Mouse (Mus musculus) lung, embryonic 15.5 days (tissue): ENCODE results near the gene Sass6. TPM values are rescaled to one million over a fixed set of nuclear protein-coding genes. Genes with fewer than 3 reads are reported as not detected.
"Not testable (repeated sequence)": the region's sequence is repeated elsewhere in the genome, so short reads cannot be mapped to it uniquely, and the experiment has no call there.

ENCODE experiments used
- ATAC-seq: fragments of 200-750 bp; cut with Nextera tagmentation; 2 replicates; pipeline ENCODE4 v1.8.0; 2017; ENCODE audit warnings: moderate number of reproducible peaks, borderline replicate concordance; ENCODE audit not compliant: low FRiP score, low TSS enrichment; ENCODE audit errors: extremely low read depth
- H3K27ac ChIP-seq: fragments of 300-500 bp; sonication (generic); 2 replicates; pipeline ENCODE4 v1.5.1; 2015; ENCODE audit warnings: moderate library complexity, mild to moderate bottlenecking, inconsistent platforms
- H3K27me3 ChIP-seq: fragments of 300-500 bp; sonication (generic); 2 replicates; pipeline ENCODE4 v1.6.1; 2015; ENCODE audit warnings: inconsistent platforms
- H3K36me3 ChIP-seq: fragments of 300-500 bp; sonication (generic); 2 replicates; pipeline ENCODE4 v1.6.1; 2015; ENCODE audit warnings: inconsistent platforms
- H3K4me1 ChIP-seq: fragments of 300-500 bp; sonication (generic); 2 replicates; pipeline ENCODE4 v1.6.1; 2015; ENCODE audit warnings: inconsistent platforms
- H3K4me2 ChIP-seq: fragments of 300-500 bp; sonication (generic); 2 replicates; pipeline ENCODE4 v1.6.1; 2015; ENCODE audit warnings: inconsistent platforms, mild to moderate bottlenecking, moderate library complexity
- H3K4me3 ChIP-seq: fragments of 300-500 bp; sonication (generic); 2 replicates; pipeline ENCODE4 v1.5.1; 2015; ENCODE audit warnings: mild to moderate bottlenecking, inconsistent platforms
- H3K9ac ChIP-seq: fragments of 300-500 bp; sonication (generic); 2 replicates; pipeline ENCODE4 v1.6.1; 2015; ENCODE audit warnings: inconsistent platforms
- H3K9me3 ChIP-seq: fragments of 300-500 bp; sonication (generic); 2 replicates; pipeline ENCODE4 v1.6.1; 2016; ENCODE audit warnings: inconsistent platforms
- WGBS: fragments of 180-500 bp; shearing (Covaris S2); methylation state at CpG from one replicate; pipeline ENCODE4 v1.1.7; 2015; 5-methylcytosine and 5-hydroxymethylcytosine counted together
- polyA plus RNA-seq: library from polyadenylated mRNA; unstranded; fragments of >200 nt; fragmentation: Nextera tagmentation; extraction: Ambion mirVana; gene quantifications from 2 replicates; pipeline ENCODE4 v1.2.1, GENCODE M21; 2015

The Sass6 gene
- polyA plus RNA-seq = 24.5 and 26.0 TPM in 2 replicates

DNA sequence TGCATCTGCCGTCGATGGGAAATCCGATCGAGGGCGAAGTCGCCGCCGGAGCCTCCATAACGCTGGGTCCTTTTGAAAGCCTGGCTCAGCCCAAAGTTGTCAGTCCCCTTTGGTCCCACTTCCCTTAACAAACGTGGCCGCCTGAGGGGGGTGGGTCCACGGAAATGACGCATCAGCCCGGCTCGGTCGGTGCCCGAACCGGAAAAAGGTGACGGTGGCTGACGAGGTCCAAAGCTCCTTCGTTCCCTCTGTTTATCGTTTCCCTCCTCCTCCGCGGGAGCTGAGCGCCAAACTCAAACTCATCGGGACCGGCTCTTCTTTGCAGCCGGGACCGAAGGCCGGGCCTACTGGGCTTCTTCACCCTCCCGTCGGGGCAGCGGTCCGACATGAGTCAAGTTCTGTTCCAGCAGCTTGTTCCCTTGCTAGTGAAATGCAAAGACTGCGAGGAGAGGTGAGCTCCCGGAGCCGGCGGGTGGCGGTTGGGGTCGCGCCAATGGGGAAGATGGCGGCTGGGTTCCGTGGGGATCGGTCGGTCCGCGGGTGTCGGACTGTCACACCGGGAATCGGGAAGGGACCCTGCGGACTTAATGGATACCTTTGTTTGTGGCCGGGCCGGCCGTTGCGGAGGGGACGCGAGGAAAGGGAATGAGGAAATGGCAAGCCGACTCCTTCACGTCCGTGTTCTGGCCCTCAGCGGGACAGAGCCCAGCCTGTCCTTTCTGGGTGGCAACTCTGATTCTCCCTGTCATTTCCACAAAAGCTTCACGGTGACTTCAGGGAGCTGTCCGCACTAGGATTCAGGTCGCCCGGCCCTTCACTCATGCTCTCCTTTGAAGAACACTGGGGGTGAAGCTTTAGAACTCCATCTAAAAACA is at the start of gene Sass6:
Gene Sass6 (plus strand): TSS at position 255 of the 875 bp plus-strand sequence.
- Histone ChIP-seq H3K4me3 (peak within 1 kb of the TSS; percentile 98), H3K4me2 (peak within 1 kb of the TSS; percentile 65)
- under 1% methylated on average over 65 of the region's 65 CpGs for WGBS

DNA sequence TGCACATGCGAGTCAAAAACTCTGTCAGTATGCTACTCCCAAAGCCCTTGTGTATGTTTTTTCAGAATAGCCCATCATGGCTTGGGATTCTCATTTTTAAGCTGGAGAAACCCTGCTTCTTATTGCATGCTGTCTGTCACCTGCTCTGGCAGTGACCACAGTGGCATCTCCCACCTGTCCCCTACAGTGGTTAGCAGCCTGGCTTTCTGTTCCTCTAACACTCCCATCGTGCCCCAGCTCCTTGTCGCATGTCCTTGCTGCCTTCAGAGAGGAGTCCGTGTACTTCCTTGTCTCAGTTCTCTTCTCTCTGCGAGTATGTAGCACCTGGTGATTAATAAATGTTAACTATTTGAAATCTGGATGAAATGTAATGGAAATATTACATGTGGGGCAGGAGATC is 47.4 kb upstream of the Sass6 start:
- no peak for ATAC-seq
- no peaks in the 10 kb centered on the region for H3K27me3 ChIP-seq
- H3K4me1 ChIP-seq = no peaks in the 10 kb centered on the region
- no peak overlapping the region for H3K9ac ChIP-seq
- H3K9me3 ChIP-seq = no peaks in the 10 kb centered on the region
- WGBS = 80% methylated on average over 5 of the region's 5 CpGs
- H3K36me3 ChIP-seq = peaks cover 21% of the 10 kb centered on the region
- no peak overlapping the region for H3K4me3 ChIP-seq
- no peak overlapping the region for H3K27ac ChIP-seq
- no peak overlapping the region for H3K4me2 ChIP-seq

More for the DNA sequence above, at the start of gene Sass6:
- peaks cover 10% of the 10 kb centered on the region; the same call in 1 of the 2 replicates for H3K4me1 ChIP-seq
- no peaks in the 10 kb centered on the region for H3K9me3 ChIP-seq
- H3K27me3 ChIP-seq = no peaks in the 10 kb centered on the region
- H3K9ac ChIP-seq = peak within 1 kb of the TSS; percentile 84
- H3K27ac ChIP-seq = peak within 1 kb of the TSS; percentile 89
- ATAC-seq = peak; percentile 97
- peaks cover 19% of the 10 kb centered on the region for H3K36me3 ChIP-seq

DNA sequence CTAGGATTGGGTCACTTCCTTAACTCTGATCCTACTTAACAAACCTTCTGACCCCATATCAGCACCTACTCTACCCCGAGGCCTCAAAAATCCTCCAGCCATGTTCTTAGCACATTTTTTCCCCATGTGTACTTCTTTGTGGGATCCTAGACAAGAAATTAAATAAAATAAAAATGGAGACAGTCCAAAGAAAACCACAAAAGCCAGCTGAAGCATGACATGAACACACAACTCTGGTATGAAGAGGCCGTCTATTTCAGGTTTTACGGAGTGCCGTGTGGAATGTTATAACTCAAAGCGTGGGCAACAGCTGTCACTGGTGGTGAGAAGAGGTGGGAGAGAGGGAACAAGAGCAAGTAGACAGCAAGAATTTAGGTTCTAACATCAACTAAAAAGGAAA is 43.4 kb upstream of the Sass6 start:
- 86% methylated on average over 5 of the region's 5 CpGs for WGBS
- no peak overlapping the region for H3K4me2 ChIP-seq

DNA sequence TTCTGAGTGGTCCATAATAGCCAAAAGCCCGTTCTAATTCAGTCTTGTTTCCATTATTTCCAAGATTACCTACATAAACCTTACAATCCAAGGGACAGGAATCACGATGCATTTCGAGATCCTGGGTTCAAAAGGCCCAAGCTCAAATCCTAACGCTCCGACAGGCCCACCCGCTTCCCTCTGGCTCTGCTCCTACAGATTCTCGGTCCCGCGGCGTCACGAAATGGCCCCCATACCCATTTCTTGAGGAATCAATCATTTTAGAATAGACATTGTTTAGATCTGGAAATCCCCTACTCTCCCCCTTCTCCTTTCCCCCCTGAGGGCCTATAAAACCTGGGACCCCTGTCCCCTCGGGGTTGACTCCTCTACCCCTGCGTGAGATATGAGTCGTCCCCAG is 33.5 kb upstream of the Sass6 start:
- H3K4me2 ChIP-seq, ATAC-seq, H3K4me3 ChIP-seq, H3K9ac ChIP-seq, H3K4me1 ChIP-seq, H3K9me3 ChIP-seq, H3K27ac ChIP-seq, H3K27me3 ChIP-seq, H3K36me3 ChIP-seq: not testable (repeated sequence)
- 94% methylated on average over 14 of the region's 14 CpGs for WGBS

More for the DNA sequence above, 43.4 kb upstream of the Sass6 start:
- H3K4me3 ChIP-seq = no peak overlapping the region
- no peaks in the 10 kb centered on the region for H3K9me3 ChIP-seq
- no peak overlapping the region for H3K9ac ChIP-seq
- peaks cover 10% of the 10 kb centered on the region for H3K36me3 ChIP-seq
- H3K4me1 ChIP-seq = no peaks in the 10 kb centered on the region
- H3K27me3 ChIP-seq = no peaks in the 10 kb centered on the region
- ATAC-seq = no peak
- no peak overlapping the region for H3K27ac ChIP-seq

DNA sequence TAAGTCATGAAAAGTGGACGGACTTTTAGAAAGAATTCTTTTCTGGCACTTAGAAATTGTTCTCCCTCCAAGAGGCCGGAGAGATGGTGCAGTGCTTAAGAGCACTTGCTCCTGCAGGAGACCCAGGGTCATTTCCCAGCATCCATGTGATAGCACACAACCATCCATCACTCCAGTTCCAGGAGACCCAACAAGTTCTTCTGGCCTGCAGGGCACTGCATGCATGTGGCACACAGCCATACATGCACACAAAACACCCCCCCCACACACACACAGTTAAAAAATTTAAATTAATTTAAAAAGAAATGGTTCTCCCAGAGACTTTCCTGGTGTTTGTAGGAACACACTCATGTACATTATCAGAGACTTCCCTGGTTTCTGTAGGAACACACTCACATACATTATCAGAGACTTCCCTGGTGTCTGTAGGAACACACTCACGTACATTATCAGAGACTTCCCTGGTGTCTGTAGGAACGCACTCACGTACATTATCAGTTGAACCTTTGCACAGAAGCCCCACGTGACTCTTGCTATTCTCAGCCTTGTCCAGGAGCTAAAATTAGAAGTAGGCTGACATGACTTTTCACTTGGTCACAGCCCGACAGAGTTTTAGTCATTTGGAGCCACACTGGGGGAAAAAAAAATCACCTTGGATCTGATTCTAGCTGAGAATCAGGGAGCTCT is 32.2 kb upstream of the Sass6 start, which contains the start of gene Lrrc39:
Gene Lrrc39 (plus strand): TSS at position 566 of the 687 bp plus-strand sequence.
- Histone ChIP-seq H3K36me3 (no peaks in the 10 kb centered on the region), H3K4me1 (no peaks in the 10 kb centered on the region), H3K4me2 (0 out of 2 replicates have a peak within 1 kb of the TSS, but pooled peaks have one; percentile 12), H3K9me3 (no peaks in the 10 kb centered on the region), H3K9ac (no peak within 1 kb of the TSS), H3K27me3 (no peaks in the 10 kb centered on the region), H3K4me3 (no peak within 1 kb of the TSS), H3K27ac (no peak within 1 kb of the TSS)
- 38% methylated on average over 7 of the region's 7 CpGs for WGBS
- ATAC-seq = no peak

DNA sequence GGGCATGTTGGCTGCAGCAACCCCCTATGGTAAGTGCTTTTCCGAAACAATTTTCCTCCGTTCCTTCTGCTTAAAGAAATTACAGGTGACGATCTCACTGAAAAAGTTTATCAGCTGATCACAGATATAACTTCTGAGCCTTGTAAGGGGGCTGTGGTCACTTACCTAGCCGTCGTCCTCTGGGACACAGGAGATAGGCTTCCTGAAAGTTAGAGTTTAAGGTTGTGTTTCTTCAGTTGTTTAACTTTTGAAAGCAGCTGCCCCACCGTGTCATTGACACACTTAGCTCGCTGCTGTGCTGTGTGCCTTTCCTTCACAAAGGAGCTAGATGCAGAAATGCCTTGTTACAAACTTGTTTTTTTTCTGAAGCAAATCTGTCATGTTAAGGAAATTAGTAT is 31.7 kb upstream of the Sass6 start:
- Histone ChIP-seq H3K4me3 (no peak overlapping the region), H3K9me3 (no peaks in the 10 kb centered on the region), H3K9ac (no peak overlapping the region), H3K4me1 (no peaks in the 10 kb centered on the region), H3K27ac (no peak overlapping the region), H3K4me2 (0 out of 2 replicates have a peak overlapping the region, but pooled peaks have one; percentile 12), H3K27me3 (no peaks in the 10 kb centered on the region), H3K36me3 (no peaks in the 10 kb centered on the region)
- ATAC-seq = no peak
- 50% methylated on average over 7 of the region's 7 CpGs for WGBS

DNA sequence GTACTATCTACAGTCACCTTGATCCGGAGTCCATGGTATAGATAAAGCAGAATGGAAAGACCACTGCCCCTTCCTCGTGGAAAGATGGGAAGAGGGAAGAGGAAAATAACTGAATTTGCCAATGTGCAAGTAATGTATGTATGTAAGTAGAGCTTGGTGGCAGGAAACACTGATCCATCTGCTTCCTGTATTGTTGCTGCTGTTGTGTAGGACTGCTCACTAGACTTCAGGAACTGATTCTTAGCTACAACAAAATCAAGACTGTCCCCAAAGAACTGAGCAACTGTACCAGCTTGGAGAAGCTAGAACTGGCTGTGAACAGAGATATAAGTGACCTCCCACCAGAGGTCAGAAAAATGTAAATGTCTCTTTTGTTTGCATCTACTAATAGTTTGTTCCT is 24.2 kb upstream of the Sass6 start:
- no peaks in the 10 kb centered on the region for H3K9me3 ChIP-seq
- H3K4me3 ChIP-seq = no peak overlapping the region
- 48% methylated on average over 2 of the region's 2 CpGs for WGBS
- no peak overlapping the region for H3K4me2 ChIP-seq
- H3K27me3 ChIP-seq = no peaks in the 10 kb centered on the region
- H3K36me3 ChIP-seq = no peaks in the 10 kb centered on the region
- H3K9ac ChIP-seq = no peak overlapping the region
- H3K27ac ChIP-seq = no peak overlapping the region
- ATAC-seq = no peak
- no peaks in the 10 kb centered on the region for H3K4me1 ChIP-seq

DNA sequence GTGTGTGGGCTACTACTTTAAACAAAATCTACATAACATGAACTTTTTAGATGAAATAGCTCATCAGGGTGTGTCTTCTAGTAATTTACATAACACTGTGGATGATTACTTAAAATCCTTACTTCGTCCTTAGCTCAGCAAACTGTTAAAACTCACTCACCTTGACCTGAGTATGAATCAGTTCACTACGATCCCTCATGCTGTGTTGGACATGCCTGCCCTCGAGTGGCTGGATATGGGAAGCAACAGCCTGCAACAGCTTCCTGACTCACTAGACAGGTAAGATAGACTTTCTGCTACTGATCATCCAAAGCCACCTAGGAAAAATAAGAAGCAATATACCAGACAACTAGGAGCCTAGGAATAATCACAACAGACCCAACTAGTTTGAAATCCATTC is 17.5 kb upstream of the Sass6 start:
- 52% methylated on average over 3 of the region's 3 CpGs for WGBS
- H3K9me3 ChIP-seq = no peaks in the 10 kb centered on the region
- no peaks in the 10 kb centered on the region for H3K27me3 ChIP-seq
- H3K4me1 ChIP-seq = no peaks in the 10 kb centered on the region
- no peak overlapping the region for H3K4me3 ChIP-seq
- peaks cover 23% of the 10 kb centered on the region for H3K36me3 ChIP-seq
- H3K4me2 ChIP-seq = no peak overlapping the region
- no peak for ATAC-seq
- H3K9ac ChIP-seq = no peak overlapping the region
- H3K27ac ChIP-seq = no peak overlapping the region

DNA sequence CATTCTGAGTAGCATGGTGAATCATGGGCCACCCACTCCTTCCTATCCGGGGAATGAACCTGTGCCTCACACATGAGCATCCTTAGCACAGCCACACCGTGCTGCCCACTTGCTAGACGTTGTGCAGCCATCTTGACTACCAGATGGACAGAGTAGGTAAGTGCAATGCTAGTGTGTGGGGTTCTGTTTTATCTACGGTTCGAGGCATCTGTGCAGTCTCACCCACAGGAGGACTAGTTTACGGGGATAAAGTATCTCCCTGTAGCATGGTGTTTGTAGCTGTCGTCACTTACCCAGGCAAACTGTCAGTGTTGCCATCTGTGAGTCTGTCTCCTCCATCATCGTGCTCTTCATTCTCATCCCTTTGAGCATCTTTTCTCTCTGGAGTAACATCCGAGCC is 12.6 kb upstream of the Sass6 start:
- WGBS = 89% methylated on average over 9 of the region's 9 CpGs
- H3K4me2 ChIP-seq = no peak overlapping the region
- no peak for ATAC-seq
- H3K4me3 ChIP-seq = no peak overlapping the region
- no peak overlapping the region for H3K9ac ChIP-seq
- no peaks in the 10 kb centered on the region for H3K4me1 ChIP-seq
- H3K27ac ChIP-seq = no peak overlapping the region
- no peaks in the 10 kb centered on the region for H3K9me3 ChIP-seq
- H3K27me3 ChIP-seq = no peaks in the 10 kb centered on the region
- H3K36me3 ChIP-seq = peaks cover 61% of the 10 kb centered on the region

DNA sequence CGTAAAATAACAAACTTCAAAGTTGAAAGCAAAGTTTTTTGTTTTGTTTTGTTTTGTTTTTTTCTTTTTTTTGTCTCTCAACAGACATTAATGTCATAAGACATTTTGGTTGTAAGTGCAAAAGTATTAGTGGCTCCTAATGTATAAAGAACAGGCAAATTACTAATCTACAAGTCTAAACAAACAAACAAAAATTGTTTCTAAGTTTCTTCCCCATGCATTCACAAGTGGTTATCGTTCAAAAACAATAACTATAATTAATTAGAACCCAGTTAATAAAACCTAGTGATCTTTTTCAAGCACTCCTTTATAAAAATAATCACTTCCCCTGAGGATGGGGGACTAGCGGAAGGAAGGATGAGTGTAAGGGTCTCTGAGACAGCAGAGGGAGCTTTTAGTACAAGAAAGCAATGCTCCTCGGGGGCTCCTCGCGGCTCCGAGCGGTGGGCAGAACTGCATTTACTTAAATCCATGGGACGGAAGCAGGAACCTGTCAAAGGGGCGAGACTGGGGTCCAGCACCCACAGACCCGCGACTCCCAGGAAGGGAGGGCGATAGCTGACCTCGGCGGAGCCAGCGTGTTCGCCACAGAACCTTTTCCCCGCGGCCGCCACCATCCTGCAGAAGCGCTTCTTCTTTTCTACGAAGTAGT is 580 bp upstream of the Sass6 start:
- ATAC-seq = peak; percentile 59; the same call in 1 of the 2 replicates
- Histone ChIP-seq H3K36me3 (peaks cover 26% of the 10 kb centered on the region), H3K27me3 (no peaks in the 10 kb centered on the region), H3K4me1 (peaks cover 10% of the 10 kb centered on the region; the same call in 1 of the 2 replicates), H3K9ac (peak overlapping the region; percentile 84), H3K4me3 (peak overlapping the region; percentile 98), H3K4me2 (peak overlapping the region; percentile 52), H3K27ac (peak overlapping the region; percentile 89), H3K9me3 (no peaks in the 10 kb centered on the region)
- WGBS = 2% methylated on average over 22 of the region's 22 CpGs

DNA sequence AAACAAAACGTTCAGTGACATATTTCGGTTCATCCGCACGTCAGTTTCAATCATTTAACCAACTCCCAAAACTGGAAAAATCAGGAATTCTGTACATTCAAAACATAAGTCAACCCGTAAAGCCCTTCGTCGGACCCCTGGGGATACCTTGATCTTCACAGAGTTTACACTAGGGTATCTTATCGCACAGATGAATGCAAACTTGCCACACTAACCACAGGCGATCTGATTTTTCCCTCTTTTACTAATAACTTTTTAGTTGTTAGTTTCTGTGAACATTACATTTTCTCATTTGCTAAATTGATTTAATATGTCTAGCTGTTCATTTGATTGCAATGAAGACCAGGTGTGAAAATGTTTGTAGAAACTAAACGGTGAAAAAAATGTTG is 815 bp downstream of the Sass6 start:
- peaks cover 12% of the 10 kb centered on the region for H3K36me3 ChIP-seq
- peak overlapping the region; percentile 65 for H3K4me2 ChIP-seq
- H3K27me3 ChIP-seq = no peaks in the 10 kb centered on the region
- WGBS = 4% methylated on average over 10 of the region's 10 CpGs
- 0 out of 2 replicates have a peak overlapping the region, but pooled peaks have one; percentile 66 for H3K27ac ChIP-seq
- peak overlapping the region; percentile 98 for H3K4me3 ChIP-seq
- H3K4me1 ChIP-seq = peaks cover 10% of the 10 kb centered on the region; the same call in 1 of the 2 replicates
- H3K9ac ChIP-seq = peak overlapping the region; percentile 74
- no peak for ATAC-seq
- H3K9me3 ChIP-seq = no peaks in the 10 kb centered on the region
